Mouse (Mus musculus) hindbrain, embryonic 11.5 days (tissue): ENCODE results near the gene Taf1b. TPM values are rescaled to one million over a fixed set of nuclear protein-coding genes. Genes with fewer than 3 reads are reported as not detected.

Experiments used
- ATAC-seq: fragments of 200-750 bp; cut with Nextera tagmentation; 2 replicates; pipeline ENCODE4 v1.8.0; 2017; ENCODE audit warnings: mild to moderate bottlenecking, moderate TSS enrichment, moderate library complexity; ENCODE audit not compliant: low FRiP score
- DNase-seq: peaks from one replicate; pipeline ENCODE4 v3.0.0-alpha.2; 2015; ENCODE audit warnings: low spot score
- H3K27ac ChIP-seq: fragments of 300-500 bp; sonication (generic); 2 replicates; pipeline ENCODE4 v1.5.1; 2014; ENCODE audit warnings: mild to moderate bottlenecking, low read depth, low read length
- H3K27me3 ChIP-seq: fragments of 300-500 bp; sonication (generic); 2 replicates; pipeline ENCODE4 v1.6.1; 2014; ENCODE audit warnings: mild to moderate bottlenecking, low read length, moderate library complexity, mixed read lengths; ENCODE audit not compliant: control insufficient read depth, insufficient read depth
- H3K36me3 ChIP-seq: fragments of 300-500 bp; sonication (generic); 2 replicates; pipeline ENCODE4 v1.6.1; 2014; ENCODE audit warnings: mild to moderate bottlenecking, low read length, moderate library complexity, mixed read lengths; ENCODE audit not compliant: control insufficient read depth, insufficient read depth
- H3K4me1 ChIP-seq: fragments of 300-500 bp; sonication (generic); replicated peaks from 2 replicates; pipeline ENCODE4 v1.6.1; 2014; ENCODE audit warnings: low read length, mixed read lengths; ENCODE audit not compliant: control insufficient read depth, insufficient read depth
- H3K4me2 ChIP-seq: fragments of 300-500 bp; sonication (generic); replicated peaks from 2 replicates; pipeline ENCODE4 v1.6.1; 2014; ENCODE audit warnings: mild to moderate bottlenecking, low read depth, low read length
- H3K4me3 ChIP-seq: fragments of 300-500 bp; sonication (generic); 2 replicates; pipeline ENCODE4 v1.5.1; 2014; ENCODE audit warnings: low read depth, low read length
- H3K9ac ChIP-seq: fragments of 300-500 bp; sonication (generic); 2 replicates; pipeline ENCODE4 v1.6.1; 2014; ENCODE audit warnings: low read depth, low read length
- H3K9me3 ChIP-seq: fragments of 300-500 bp; sonication (generic); 2 replicates; pipeline ENCODE4 v1.6.1; 2016; ENCODE audit warnings: low read length; ENCODE audit not compliant: control insufficient read depth
- WGBS: fragments of 180-500 bp; shearing (Covaris S2); extraction: QIAGEN DNeasy Blood & Tissue Kit; methylation state at CpG from one replicate; pipeline ENCODE4 v1.1.7; 2014; 5-methylcytosine and 5-hydroxymethylcytosine counted together
- polyA plus RNA-seq: library from polyadenylated mRNA; unstranded; fragments of >200 nt; fragmentation: Nextera tagmentation; extraction: Ambion mirVana; gene quantifications from 2 replicates; pipeline ENCODE4 v1.2.1, GENCODE M21; 2014

The Taf1b gene
- polyA plus RNA-seq, 1 experiment from 2014 or later, result 36.5 TPM

DNA sequence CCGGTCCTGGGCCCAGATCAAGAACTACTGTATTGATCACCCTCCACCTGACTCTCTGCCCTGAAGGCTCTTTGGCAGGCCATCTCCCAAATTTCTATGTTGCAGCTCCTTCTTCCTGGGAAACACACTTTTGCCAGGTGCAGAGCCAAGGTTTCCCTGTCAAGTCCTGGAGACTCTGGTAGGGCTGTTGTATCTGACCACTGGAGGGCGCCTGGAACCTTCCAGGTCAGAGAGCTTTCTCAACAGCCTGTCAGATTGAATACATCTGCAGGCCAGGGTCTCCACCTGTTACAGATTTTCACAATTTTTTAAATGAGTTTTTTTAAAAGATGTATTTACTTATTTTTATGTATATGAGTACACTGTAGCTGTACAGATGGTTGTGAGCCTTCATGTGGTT, 105.1 kb downstream of the Taf1b start:
- ATAC-seq (peak; percentile 31; the same call in 1 of the 2 replicates), DNase-seq (peak; percentile 82)
- H3K9me3 ChIP-seq, result no peaks in the 10 kb centered on the region
- H3K4me2 ChIP-seq, result no peak overlapping the region
- H3K36me3 ChIP-seq, result no peaks in the 10 kb centered on the region
- WGBS, result 41% methylated on average over 2 of the region's 2 CpGs
- H3K9ac ChIP-seq, result no peak overlapping the region
- H3K27ac ChIP-seq, result no peak overlapping the region
- H3K4me3 ChIP-seq, result no peak overlapping the region
- no peaks in the 10 kb centered on the region for H3K27me3 ChIP-seq
- no peaks in the 10 kb centered on the region for H3K4me1 ChIP-seq

DNA sequence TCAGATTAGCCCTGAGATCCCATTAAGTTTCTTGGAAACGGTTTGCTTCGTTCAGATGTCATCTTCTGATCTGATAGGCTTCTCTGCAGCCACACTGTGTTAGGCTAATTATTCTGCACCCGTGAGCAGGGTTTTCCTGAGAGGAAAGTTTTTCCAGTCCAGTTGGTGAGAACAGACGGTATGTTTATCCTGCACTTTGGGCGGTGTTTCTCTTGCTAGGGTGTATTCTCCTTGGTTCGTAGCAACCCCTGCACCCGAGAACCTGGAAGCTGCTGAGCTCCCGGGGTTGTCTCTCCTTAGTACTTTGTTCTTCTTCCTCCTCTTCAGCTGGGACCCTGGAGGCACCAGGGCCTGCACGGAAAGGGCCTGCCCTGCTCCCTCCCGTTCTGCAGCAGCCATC, 108.0 kb downstream of the Taf1b start:
- no peak for ATAC-seq

More for the DNA sequence above, 108.0 kb downstream of the Taf1b start:
- no peak for DNase-seq
- Histone ChIP-seq H3K4me1 (no peaks in the 10 kb centered on the region), H3K4me3 (no peak overlapping the region), H3K9ac (no peak overlapping the region), H3K27ac (no peak overlapping the region), H3K27me3 (no peaks in the 10 kb centered on the region), H3K4me2 (no peak overlapping the region), H3K36me3 (no peaks in the 10 kb centered on the region), H3K9me3 (no peaks in the 10 kb centered on the region)
- 66% methylated on average over 10 of the region's 10 CpGs for WGBS

Other genes with a start within 250 kb of the Taf1b start
- 0.43 and 0.60 TPM in 2 replicates for gene Grhl1, start 73.9 kb downstream of the Taf1b start, polyA plus RNA-seq
- gene Klf11, start 152.9 kb downstream of the Taf1b start, polyA plus RNA-seq, result 12.5 and 14.3 TPM in 2 replicates
- gene Cys1, start 183.5 kb downstream of the Taf1b start, polyA plus RNA-seq, result 0.88 and 1.2 TPM in 2 replicates
- gene Rrm2, start 209.9 kb downstream of the Taf1b start, polyA plus RNA-seq, result 335 and 391 TPM in 2 replicates